In the genomic region with DNA sequence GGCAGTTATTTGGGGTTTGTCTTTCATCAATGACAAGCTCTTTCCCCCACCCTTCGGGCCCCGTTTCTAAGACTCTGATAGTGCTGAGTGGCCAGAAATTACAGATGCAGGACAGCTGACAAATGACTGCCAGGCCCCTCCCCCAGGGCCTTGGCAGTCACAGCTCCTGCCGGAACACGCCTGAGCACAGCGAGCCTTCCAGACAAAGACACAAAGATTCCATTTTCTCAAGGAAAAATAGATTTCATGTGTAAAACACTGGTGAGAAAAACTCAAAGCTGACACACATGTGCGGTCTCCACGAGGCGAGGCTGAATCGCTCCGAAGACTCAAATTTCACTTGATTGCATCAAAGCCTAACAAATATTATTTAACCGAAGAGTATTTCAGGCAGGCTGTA, we compare ENCODE assay signal across 8 mouse cellular contexts.
DNase-seq lines count a peak whose midpoint lies in the region; ATAC-seq and TF ChIP-seq lines count a peak whose summit lies in the region.

No protein-coding gene starts in this region.

- no peak for TF ChIP-seq CTCF in lung, adult 2 months (IDR thresholded peaks at IDR 0.05; ENCODE audit: insufficient read depth, low read length)

- peak overlapping the region; percentile 70 to 80 for H3K27ac ChIP-seq in heart, embryonic 14.5 days (replicated peaks in 1 of 2; ENCODE audit: control insufficient read depth in 1 of 2, insufficient read depth in 1 of 2, low read depth in 2 of 2, low read length in 2 of 2)
- H3K27ac ChIP-seq in kidney, embryonic 16.5 days (ENCODE audit: low read length): peak overlapping the region; percentile 78; the same call in 1 of the 2 replicates

- peak; percentile 75; the same call in 1 of the 2 replicates for ATAC-seq in heart, embryonic 14.5 days (ENCODE audit: insufficient number of reproducible peaks, insufficient read depth, low FRiP score, low read depth)
- peak; percentile 91 for ATAC-seq in kidney, embryonic 16.5 days (ENCODE audit: low FRiP score, low TSS enrichment)

- H3K4me1 ChIP-seq in heart, embryonic 14.5 days (ENCODE audit: control insufficient read depth in 2 of 2, insufficient read depth in 2 of 2, low read length in 2 of 2): peaks cover 8 to 27% of the 10 kb centered on the region in 2 experiments
- H3K4me1 ChIP-seq in kidney, embryonic 16.5 days (ENCODE audit: insufficient read depth, low read length): peaks cover 26% of the 10 kb centered on the region
- peaks cover 17% of the 10 kb centered on the region for H3K4me1 ChIP-seq in lung, adult 2 months (ENCODE audit: control insufficient read depth, insufficient read depth, low read length)

- peak; percentile 57 for DNase-seq in layer of hippocampus, adult 11-12 months (ENCODE audit: low spot score)
- no peak for DNase-seq in layer of hippocampus, adult 9-10 months (ENCODE audit: low spot score)
- peak; percentile 71 for DNase-seq in fibroblast of lung, adult 2 months (ENCODE audit: low read depth)
- peak; percentile 39 for DNase-seq in lung, adult 2 months
- DNase-seq in ovary, postnatal 36 days (ENCODE audit: low spot score): peak; percentile 59
- DNase-seq in thymus, postnatal 14 days: no peak

- no peaks in the 10 kb centered on the region for H3K9me3 ChIP-seq in heart, embryonic 14.5 days (ENCODE audit: control insufficient read depth, low read length)
- no peaks in the 10 kb centered on the region for H3K9me3 ChIP-seq in kidney, embryonic 16.5 days (ENCODE audit: low read length)

- 37% methylated on average over 11 of the region's 11 CpGs for WGBS in heart, embryonic 14.5 days
- WGBS in kidney, embryonic 16.5 days: 19% methylated on average over 11 of the region's 11 CpGs
- WGBS in lung, adult 2 months: 21% methylated on average over 11 of the region's 11 CpGs

- no peak for TF ChIP-seq POLR2A in lung, adult 2 months (IDR thresholded peaks at IDR 0.05; ENCODE audit: borderline replicate concordance, extremely low read depth, low read depth, low read length)

- H3K27me3 ChIP-seq in heart, embryonic 14.5 days (ENCODE audit: control insufficient read depth, insufficient read depth, low read length): no peaks in the 10 kb centered on the region
- H3K27me3 ChIP-seq in kidney, embryonic 16.5 days (ENCODE audit: insufficient read depth, low read length): no peaks in the 10 kb centered on the region

- peak overlapping the region; percentile 56 for H3K9ac ChIP-seq in heart, embryonic 14.5 days (ENCODE audit: low read length)
- H3K9ac ChIP-seq in kidney, embryonic 16.5 days (replicated peaks; ENCODE audit: low read length): peak overlapping the region; percentile 51; the same call in 1 of the 2 replicates

- H3K36me3 ChIP-seq in heart, embryonic 14.5 days (ENCODE audit: control insufficient read depth, insufficient read depth, low read length): peaks cover 28% of the 10 kb centered on the region
- H3K36me3 ChIP-seq in kidney, embryonic 16.5 days (ENCODE audit: insufficient read depth, low read length): peaks cover 14% of the 10 kb centered on the region; the same call in 1 of the 2 replicates

- H3K4me3 ChIP-seq in heart, embryonic 14.5 days (ENCODE audit: control insufficient read depth in 1 of 2, insufficient read depth in 1 of 2, low read depth in 1 of 2, low read length in 2 of 2): no peak overlapping the region; a peak in 1 of 4 replicates
- H3K4me3 ChIP-seq in kidney, embryonic 16.5 days (ENCODE audit: low read length): peak overlapping the region; percentile 28
- H3K4me3 ChIP-seq in lung, adult 2 months (replicated peaks; ENCODE audit: extremely low read depth, low read depth, low read length): peak overlapping the region; percentile 33

- H3K4me2 ChIP-seq in heart, embryonic 14.5 days (ENCODE audit: low read length): peak overlapping the region; percentile 47
- H3K4me2 ChIP-seq in kidney, embryonic 16.5 days (replicated peaks; ENCODE audit: low read depth, low read length): peak overlapping the region; percentile 47

Comparison
In these comparisons a context has a peak if more than half of its experiments do, and no peak if none do; other contexts are left out.
1. DNase-seq: peak in layer of hippocampus, adult 11-12 months (single experiment), fibroblast of lung, adult 2 months (single experiment), lung, adult 2 months (single experiment) and ovary, postnatal 36 days (single experiment); none in layer of hippocampus, adult 9-10 months (single experiment) and thymus, postnatal 14 days (single experiment).
2. H3K4me3 ChIP-seq: peak in kidney, embryonic 16.5 days (single experiment) and lung, adult 2 months (single experiment); none in heart, embryonic 14.5 days (0 of 2).